In genomic region chr14:24125069-24125468, GRCm38 (mm10) we compare ENCODE assay signal across 9 mouse cellular contexts.
"Had no signal": no experiment of that assay in that cellular context is flagged by ENCODE, and none has a peak within 500 bp of the region (broad histone marks: within the 10 kb centered on the region; RNA-seq: fewer than 3 reads in every experiment).

No protein-coding gene starts in this region.

- H3K27ac ChIP-seq: limb, embryonic 15.5 days; liver, embryonic 12.5 days; lung, embryonic 15.5 days; midbrain, embryonic 13.5 days; stomach, embryonic 15.5 days had no signal

- H3K4me2 ChIP-seq: limb, embryonic 15.5 days; liver, embryonic 12.5 days; lung, embryonic 15.5 days; midbrain, embryonic 13.5 days; stomach, embryonic 15.5 days had no signal

- H3K9ac ChIP-seq: limb, embryonic 15.5 days; liver, embryonic 12.5 days; lung, embryonic 15.5 days; midbrain, embryonic 13.5 days; stomach, embryonic 15.5 days had no signal

- ATAC-seq: liver, embryonic 12.5 days; midbrain, embryonic 13.5 days had no signal

- H3K4me3 ChIP-seq: limb, embryonic 15.5 days; liver, embryonic 12.5 days; lung, embryonic 15.5 days; midbrain, embryonic 13.5 days; stomach, embryonic 15.5 days had no signal

- H3K36me3 ChIP-seq: limb, embryonic 15.5 days; liver, embryonic 12.5 days; lung, embryonic 15.5 days; midbrain, embryonic 13.5 days; stomach, embryonic 15.5 days had no signal

- H3K9me3 ChIP-seq: limb, embryonic 15.5 days; liver, embryonic 12.5 days; lung, embryonic 15.5 days; midbrain, embryonic 13.5 days; stomach, embryonic 15.5 days had no signal

- DNase-seq: kidney, adult 18-20 months; right cerebral cortex, postnatal 14 days; thymus, adult 2 months; thymus, postnatal 25 days had no signal

- H3K27me3 ChIP-seq: limb, embryonic 15.5 days; liver, embryonic 12.5 days; lung, embryonic 15.5 days; midbrain, embryonic 13.5 days; stomach, embryonic 15.5 days had no signal

- H3K4me1 ChIP-seq: limb, embryonic 15.5 days; liver, embryonic 12.5 days; lung, embryonic 15.5 days; midbrain, embryonic 13.5 days; stomach, embryonic 15.5 days had no signal
